Mouse (Mus musculus) bone marrow macrophage, adult 2 months (primary cell): ENCODE data around the gene Cacnb2.

ENCODE experiments used
- CTCF ChIP-seq: IDR thresholded peaks from 2 replicates; pipeline ENCODE4 v1.5.1; 2012; ENCODE audit warnings: low read depth, mild to moderate bottlenecking, low read length, moderate library complexity
- POLR2A ChIP-seq: IDR thresholded peaks from 2 replicates; pipeline ENCODE4 v1.6.1; 2012; ENCODE audit warnings: mild to moderate bottlenecking, low read depth, low read length, borderline replicate concordance

GRCm38 (mm10) chr2:14801446-14802046, 198.7 kb downstream of the Cacnb2 start:
- TF ChIP-seq CTCF, result no peak
- TF ChIP-seq POLR2A, result no peak
